Mouse (Mus musculus) adrenal gland, adult 18-20 months (tissue): ENCODE results near the gene Optc. TPM values are rescaled to one million over a fixed set of nuclear protein-coding genes. Genes with fewer than 3 reads are reported as not detected.

Source experiments
- DNase-seq, 2 experiments: peaks; one replicate each; pipeline ENCODE4 v3.0.0; 2021 to 2022; ENCODE audit warnings: low spot score in 2 of 2
- total RNA-seq, 2 experiments: library from RNA; stranded (reverse); gene quantifications; 1 replicate in 1 of 2; 2 replicates in 1 of 2; pipeline ENCODE4 v1.2.3; 2021

The Optc gene
- total RNA-seq, 2 experiments from 2014 or later: 1.0 to 1.4 TPM

GRCm38 (mm10) chr1:133920401-133920800, 12.6 kb upstream of the Optc start:
- DNase-seq: no peak

- DNase-seq: no peak
Observed at GRCm38 (mm10) chr1:133918088-133918470, 10.3 kb upstream of the Optc start.

GRCm38 (mm10) chr1:133917456-133918087, 9.8 kb upstream of the Optc start:
- peak; percentile 41 to 56 for DNase-seq

- peak; percentile 45 to 62 for DNase-seq
Observed at GRCm38 (mm10) chr1:133915723-133916355, 8.0 kb upstream of the Optc start.

- no peak for DNase-seq
Observed at GRCm38 (mm10) chr1:133915115-133915514, 7.3 kb upstream of the Optc start.

GRCm38 (mm10) chr1:133913018-133913417, 5.2 kb upstream of the Optc start:
- DNase-seq: no peak

- DNase-seq: peak; percentile 73 to 81
Observed at GRCm38 (mm10) chr1:133911456-133911855, 3.7 kb upstream of the Optc start.

GRCm38 (mm10) chr1:133911008-133911407, 3.2 kb upstream of the Optc start:
- DNase-seq: no peak

- DNase-seq: no peak
Observed at GRCm38 (mm10) chr1:133910108-133910507, 2.3 kb upstream of the Optc start.

- DNase-seq: peak; percentile 51 to 52
Observed at GRCm38 (mm10) chr1:133908659-133909575, 1.1 kb upstream of the Optc start.

- no peak for DNase-seq
Observed at GRCm38 (mm10) chr1:133906420-133906819, 1.4 kb downstream of the Optc start.

- no peak for DNase-seq
Observed at GRCm38 (mm10) chr1:133900825-133901224, 7.0 kb downstream of the Optc start.

GRCm38 (mm10) chr1:133899043-133899542, 8.7 kb downstream of the Optc start:
- DNase-seq: no peak

GRCm38 (mm10) chr1:133897293-133897692, 10.5 kb downstream of the Optc start:
- DNase-seq: no peak

- no peak for DNase-seq
Observed at GRCm38 (mm10) chr1:133891489-133891888, 16.3 kb downstream of the Optc start.

- no peak for DNase-seq
Observed at GRCm38 (mm10) chr1:133889949-133890598, 17.7 kb downstream of the Optc start.

- no peak for DNase-seq
Observed at GRCm38 (mm10) chr1:133887538-133888250, 20.1 kb downstream of the Optc start.

- no peak for DNase-seq
Observed at GRCm38 (mm10) chr1:133887044-133887443, 20.8 kb downstream of the Optc start.

- DNase-seq: no peak
Observed at GRCm38 (mm10) chr1:133886431-133886830, 21.4 kb downstream of the Optc start.

GRCm38 (mm10) chr1:133885811-133886210, 22.0 kb downstream of the Optc start:
- DNase-seq: no peak
